Mouse (Mus musculus): Measurements from ENCODE around the gene Epha2.

DNA sequence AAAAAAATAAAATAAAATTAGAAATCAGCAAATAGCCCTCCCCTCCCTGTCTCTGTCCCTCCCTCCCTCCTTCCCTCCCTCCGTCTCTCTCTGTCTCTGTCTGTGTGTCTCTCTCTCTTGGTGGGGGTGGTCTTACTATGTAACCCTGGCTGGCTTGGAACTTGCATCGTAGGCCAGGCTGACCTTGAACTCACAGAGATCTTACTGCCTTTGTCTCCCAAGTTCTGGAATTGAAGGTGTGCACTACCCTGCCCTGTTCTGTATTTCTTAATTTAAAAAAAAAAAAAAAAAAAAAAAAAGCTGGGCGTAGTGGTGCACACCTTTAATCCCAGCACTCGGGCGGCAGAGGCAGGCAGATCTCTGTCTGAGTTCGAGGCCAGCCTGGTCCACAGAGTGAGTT, 21.3 kb upstream of the Epha2 start:
- TF ChIP-seq POLR2A (IDR thresholded peaks at IDR 0.05; ENCODE audit: borderline replicate concordance, low read depth, low read length), result no peak
- no peak for TF ChIP-seq CTCF (IDR thresholded peaks at IDR 0.05; ENCODE audit: low read depth, low read length)
